Mouse (Mus musculus) gastrocnemius, adult 18-20 months (tissue): Measurements from ENCODE around the gene Olfr812. TPM values are rescaled to one million over a fixed set of nuclear protein-coding genes. Genes with fewer than 3 reads are reported as not detected.
"Not testable (repeated sequence)": the region's sequence is repeated elsewhere in the genome, so short reads cannot be mapped to it uniquely, and the experiment has no call there.

Source experiments
- DNase-seq: peaks from one replicate; pipeline ENCODE4 v3.0.0; 2021; ENCODE audit warnings: low spot score
- long read RNA-seq, 2 experiments: library from polyadenylated mRNA; stranded (forward); transcript quantifications; one replicate each; pipeline ENCODE4 v2.0.0; 2021
- total RNA-seq, 2 experiments: library from RNA; stranded (reverse); gene quantifications; 2 replicates each; pipeline ENCODE4 v1.2.3; 2021

The Olfr812 gene
- not detected for total RNA-seq
- long read RNA-seq, experiment 1: 0 reads
- long read RNA-seq, experiment 2: 0 reads

DNA sequence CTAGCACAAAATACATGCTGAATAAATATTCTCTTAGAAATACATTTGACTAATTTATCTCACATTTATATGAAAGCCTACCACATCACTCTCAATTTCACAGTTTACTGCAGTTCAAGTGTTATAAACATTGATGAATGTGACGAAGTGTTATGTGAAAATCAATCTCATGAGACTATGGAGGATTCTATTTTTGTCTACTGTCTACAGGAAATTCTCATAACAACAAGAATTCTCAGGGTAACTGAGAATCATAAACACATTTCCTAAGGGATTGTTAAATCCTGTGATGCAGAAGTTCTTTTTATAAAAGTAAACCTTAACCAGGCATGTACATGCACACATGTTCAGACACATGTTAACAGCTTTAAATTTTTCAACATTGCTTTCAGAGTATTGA is at the start of gene Olfr812:
Gene Olfr812 (minus strand): TSS at position 101 of the 400 bp plus-strand sequence.
- DNase-seq: no peak

DNA sequence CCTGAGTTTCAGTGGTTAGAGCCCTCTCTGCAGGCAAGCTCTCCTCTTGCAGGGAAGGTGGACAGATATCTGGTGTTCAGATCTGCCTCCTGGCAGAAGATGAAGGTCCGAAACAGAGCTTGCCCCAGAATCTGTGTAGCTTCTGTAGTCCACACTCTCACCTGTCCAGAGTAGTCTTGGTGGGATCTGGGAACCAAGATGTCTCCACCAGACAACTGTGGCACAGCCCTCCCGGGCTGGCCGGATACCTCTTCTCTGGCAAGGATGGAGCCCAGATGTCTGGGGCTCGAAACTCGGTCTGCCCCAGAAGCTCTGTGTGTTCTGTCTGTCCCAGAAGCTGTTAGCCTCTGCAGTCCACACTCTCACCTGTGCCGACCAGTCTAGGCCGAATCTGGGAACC is 40.0 kb upstream of the Olfr812 start:
- DNase-seq: no peak

DNA sequence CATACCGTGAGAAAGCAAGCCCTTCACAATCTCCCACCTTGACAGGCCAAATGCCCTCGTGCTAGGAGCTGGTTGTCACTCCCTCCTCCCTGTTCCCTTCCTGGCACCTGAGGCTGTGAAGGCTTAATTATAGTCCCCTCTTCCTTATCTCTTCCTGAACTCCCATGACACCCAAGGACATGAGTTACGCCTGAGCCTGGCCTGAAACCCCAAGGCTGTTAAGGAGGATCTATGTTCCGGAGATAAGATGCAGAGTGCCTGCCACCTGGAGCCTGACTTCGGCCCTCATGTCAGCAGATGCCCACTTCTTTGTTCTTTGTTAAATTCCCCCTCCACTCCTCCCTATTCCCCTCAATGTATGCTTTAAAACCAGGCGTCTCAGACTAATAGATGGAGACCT is 39.6 kb upstream of the Olfr812 start:
- not testable (repeated sequence) for DNase-seq

DNA sequence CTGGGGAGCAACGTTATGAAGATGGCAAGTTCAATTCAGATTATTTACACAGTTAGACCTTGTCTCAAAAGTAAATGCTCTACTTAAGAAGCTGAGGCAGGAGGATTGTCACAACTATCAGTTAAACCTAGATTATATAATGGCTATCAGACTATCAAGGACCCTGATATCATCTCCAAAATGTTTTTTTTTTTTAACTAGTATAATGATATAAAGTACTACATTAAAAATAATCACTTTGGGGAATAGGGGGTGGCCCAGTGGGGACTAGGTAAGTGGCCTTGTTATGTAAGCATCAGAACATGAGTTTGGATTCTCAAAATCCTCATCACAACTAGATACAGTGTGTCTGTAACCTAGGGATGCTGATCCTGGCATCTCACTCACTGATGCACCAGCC is 33.9 kb upstream of the Olfr812 start, which contains the start of gene Olfr814:
Gene Olfr814 (minus strand): TSS at position 101 of the 400 bp plus-strand sequence.
- not testable (repeated sequence) for DNase-seq

DNA sequence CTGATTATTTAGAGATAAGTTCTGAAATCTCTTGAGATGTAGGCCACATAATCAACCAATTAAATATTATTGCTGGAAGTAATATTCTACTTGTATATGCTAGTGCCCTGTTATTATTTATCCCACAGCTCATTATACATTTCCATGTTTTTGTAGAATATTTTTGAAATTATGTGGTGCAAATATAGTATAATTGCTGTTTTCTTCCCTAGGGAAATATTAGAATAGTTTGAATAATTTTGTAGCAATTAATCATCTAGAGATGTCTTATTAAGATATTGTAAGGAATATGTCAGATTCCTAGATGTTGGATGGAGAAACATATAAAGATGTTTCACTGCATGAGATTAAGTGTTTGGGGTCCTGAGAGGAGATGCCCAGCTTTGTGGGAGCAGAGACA is 9.2 kb upstream of the Olfr812 start, which contains the start of gene Olfr813:
Gene Olfr813 (plus strand): TSS at position 301 of the 400 bp plus-strand sequence.
- DNase-seq: no peak

DNA sequence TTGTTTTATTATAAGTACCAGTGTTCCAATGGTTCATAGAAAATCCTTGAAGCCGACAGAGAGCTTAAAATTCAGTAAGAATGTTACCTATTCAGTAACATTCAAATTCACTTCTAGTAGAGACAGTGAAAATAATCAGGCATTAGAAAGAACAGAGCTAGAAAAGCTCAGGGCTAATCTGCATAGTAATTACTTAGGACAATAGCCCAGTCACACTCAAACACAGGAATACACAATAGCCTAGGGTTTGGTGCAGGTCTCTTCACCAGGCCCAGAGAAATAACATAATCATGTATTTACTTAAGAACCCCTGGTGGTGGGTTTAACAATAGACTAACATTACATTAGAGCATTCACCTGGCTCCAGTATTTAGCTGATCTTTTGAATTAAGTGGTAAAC is 1.4 kb upstream of the Olfr812 start:
- no peak for DNase-seq

DNA sequence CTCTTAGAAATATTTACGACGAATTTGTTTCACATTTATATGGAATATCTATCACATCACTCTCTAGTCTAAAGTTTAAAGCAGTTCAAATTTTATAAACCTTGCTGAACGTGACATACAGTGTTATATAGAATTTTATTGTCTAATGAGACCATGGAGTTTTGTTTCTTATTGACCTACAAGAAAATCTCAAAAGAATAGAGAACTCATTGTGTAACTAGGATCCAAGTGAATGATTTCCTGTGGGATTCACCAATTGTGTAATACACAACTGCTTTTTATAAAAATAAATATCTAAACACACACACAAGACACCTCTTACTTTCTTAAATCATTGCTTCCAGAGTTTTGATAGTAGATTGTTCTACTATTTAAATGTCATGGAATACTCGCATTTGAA is 41.6 kb downstream of the Olfr812 start, which contains the start of gene Olfr811:
Gene Olfr811 (minus strand): TSS at position 101 of the 400 bp plus-strand sequence.
- no peak for DNase-seq

DNA sequence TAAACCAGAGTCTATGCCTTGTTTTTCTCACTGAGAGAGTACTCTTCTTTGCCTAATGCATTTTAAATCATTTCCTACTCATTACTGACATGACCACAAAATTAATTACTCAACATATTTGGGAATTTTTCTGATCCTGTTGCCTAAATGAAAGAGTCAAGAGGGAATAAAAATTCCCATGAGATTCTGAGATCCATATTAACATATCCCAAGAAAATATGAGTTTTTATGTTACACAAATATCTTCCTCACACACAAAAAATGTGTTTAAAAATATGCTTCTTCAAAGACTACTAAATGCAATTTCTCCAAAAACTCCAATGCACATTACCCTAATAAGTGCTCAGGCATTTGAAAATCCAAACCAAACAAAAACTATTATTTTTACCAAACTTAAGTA is 51.1 kb downstream of the Olfr812 start, which contains the start of gene Olfr810:
Gene Olfr810 (minus strand): TSS at position 101 of the 400 bp plus-strand sequence.
- no peak for DNase-seq

Other genes with a start within 250 kb of the Olfr812 start
- gene Olfr796, start 233.5 kb downstream of the Olfr812 start, total RNA-seq: not detected
- not detected for gene Olfr798, start 218.2 kb downstream of the Olfr812 start, total RNA-seq
- gene Olfr799, start 208.6 kb downstream of the Olfr812 start, total RNA-seq: not detected
- not detected for gene Olfr800, start 188.4 kb downstream of the Olfr812 start, total RNA-seq
- not detected for gene Olfr801, start 172.2 kb downstream of the Olfr812 start, total RNA-seq
- not detected for gene Olfr802, start 157.9 kb downstream of the Olfr812 start, total RNA-seq
- not detected for gene Olfr803, start 151.8 kb downstream of the Olfr812 start, total RNA-seq
- gene Olfr804, start 142.9 kb downstream of the Olfr812 start, total RNA-seq: not detected
- not detected for gene Olfr805, start 116.7 kb downstream of the Olfr812 start, total RNA-seq
- not detected for gene Olfr806, start 104.2 kb downstream of the Olfr812 start, total RNA-seq
- gene Olfr807, start 88.3 kb downstream of the Olfr812 start, total RNA-seq: not detected
- not detected for gene Olfr808, start 80.6 kb downstream of the Olfr812 start, total RNA-seq
- not detected for gene Olfr809, start 71.5 kb downstream of the Olfr812 start, total RNA-seq
- not detected for gene Olfr810, start 51.2 kb downstream of the Olfr812 start, total RNA-seq
- gene Olfr811, start 41.7 kb downstream of the Olfr812 start, total RNA-seq: not detected
- not detected for gene Olfr813, start 9.3 kb upstream of the Olfr812 start, total RNA-seq
- gene Olfr814, start 33.8 kb upstream of the Olfr812 start, total RNA-seq: not detected
- gene Olfr815, start 59.8 kb upstream of the Olfr812 start, total RNA-seq: not detected
- not detected for gene Olfr816, start 69.5 kb upstream of the Olfr812 start, total RNA-seq
- not detected for gene Olfr818, start 103.0 kb upstream of the Olfr812 start, total RNA-seq
- not detected for gene Olfr819, start 121.2 kb upstream of the Olfr812 start, total RNA-seq
- not detected for gene Olfr247, start 130.0 kb upstream of the Olfr812 start, total RNA-seq
- gene Gm10310, start 139.0 kb upstream of the Olfr812 start, total RNA-seq: not detected
- not detected for gene Olfr820, start 166.5 kb upstream of the Olfr812 start, total RNA-seq
- not detected for gene Olfr821, start 184.3 kb upstream of the Olfr812 start, total RNA-seq
- gene Olfr822, start 225.1 kb upstream of the Olfr812 start, total RNA-seq: not detected